Mouse (Mus musculus): Measurements from ENCODE around the gene Gm26920. TPM values are rescaled to one million over a fixed set of nuclear protein-coding genes. Genes with fewer than 3 reads are reported as not detected.

Gm26920 gene
- polyA plus RNA-seq, 1 experiment from 2014 or later: 0.32 TPM

DNA sequence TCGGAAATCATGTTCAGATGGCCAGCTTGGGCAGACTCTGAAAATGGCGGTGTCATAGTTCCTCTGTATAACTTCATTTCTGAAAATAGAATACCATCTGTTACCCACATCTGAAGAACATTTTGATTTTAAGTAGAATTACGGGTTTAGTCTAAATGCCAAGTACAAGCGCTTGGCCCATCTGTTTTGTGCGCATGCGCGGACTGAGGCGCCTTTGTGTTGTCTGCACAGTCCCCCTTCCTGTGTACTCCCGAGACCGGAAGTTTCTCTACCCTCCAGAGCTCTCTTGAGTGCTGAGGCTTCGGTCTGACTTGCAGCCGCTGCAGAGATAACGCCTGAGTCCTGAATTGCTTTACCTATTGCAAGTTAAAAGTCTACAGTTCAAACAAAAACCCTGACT lies 9.1 kb upstream of the Gm26920 start:
- H3K36me3 ChIP-seq (ENCODE audit: control insufficient read depth, insufficient read depth, low read length): peaks cover 39% of the 10 kb centered on the region

DNA sequence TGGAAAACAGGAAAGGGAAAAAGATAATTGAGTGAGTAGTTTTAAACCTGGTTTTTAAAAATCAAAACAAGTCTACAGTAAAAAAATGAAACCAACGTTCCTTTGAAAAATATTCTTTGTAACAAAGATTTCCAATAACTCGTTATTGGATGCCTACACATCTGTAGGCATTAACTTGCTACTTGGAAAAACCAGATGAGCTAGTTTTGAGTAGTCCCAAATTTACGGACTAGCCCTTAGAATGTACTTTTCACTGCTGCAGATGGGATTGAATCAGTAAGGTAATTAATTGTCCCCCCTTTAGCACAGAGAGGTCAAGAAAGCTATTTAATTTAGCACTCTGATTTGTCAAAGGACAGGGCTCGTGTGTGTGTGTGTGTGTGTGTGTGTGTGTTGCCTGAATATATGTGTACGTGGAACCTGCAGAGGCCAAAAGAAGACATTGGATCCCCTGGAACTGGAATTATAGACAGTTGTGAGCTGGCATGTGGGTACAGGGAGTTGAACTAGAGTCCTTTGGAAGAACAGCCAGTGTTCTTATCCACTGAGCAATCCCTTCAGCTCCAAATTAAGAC lies 5.4 kb upstream of the Gm26920 start:
- DNase-seq (ENCODE audit: low spot score): no peak
- Histone ChIP-seq H3K36me3 (ENCODE audit: control insufficient read depth, insufficient read depth, low read length) (peaks cover 11% of the 10 kb centered on the region; the same call in 1 of the 2 replicates), H3K27me3 (replicated peaks; ENCODE audit: control insufficient read depth, insufficient read depth, low read length) (no peaks in the 10 kb centered on the region), H3K27ac (ENCODE audit: low read depth, low read length) (no peak overlapping the region), H3K4me3 (ENCODE audit: low read depth, low read length) (peak overlapping the region; percentile 59), H3K4me2 (peak overlapping the region; percentile 81), H3K9me3 (ENCODE audit: control insufficient read depth, low read length) (no peaks in the 10 kb centered on the region), H3K4me1 (replicated peaks; ENCODE audit: control insufficient read depth, insufficient read depth, low read length) (peaks cover 20% of the 10 kb centered on the region), H3K9ac (ENCODE audit: low read depth, low read length) (peak overlapping the region; percentile 60)
- WGBS: 16% methylated on average over 5 of the region's 5 CpGs
- ATAC-seq (replicated peaks; ENCODE audit: low FRiP score): no peak

More for the DNA sequence above, 9.1 kb upstream of the Gm26920 start:
- H3K4me2 ChIP-seq: no peak overlapping the region
- peaks cover 7% of the 10 kb centered on the region; the same call in 1 of the 2 replicates for H3K9me3 ChIP-seq (ENCODE audit: control insufficient read depth, low read length)
- WGBS: 87% methylated on average over 13 of the region's 13 CpGs
- no peak overlapping the region for H3K9ac ChIP-seq (ENCODE audit: low read depth, low read length)
- peaks cover 14% of the 10 kb centered on the region for H3K4me1 ChIP-seq (replicated peaks; ENCODE audit: control insufficient read depth, insufficient read depth, low read length)
- DNase-seq (ENCODE audit: low spot score): no peak
- no peak for ATAC-seq (replicated peaks; ENCODE audit: low FRiP score)
- H3K27ac ChIP-seq (ENCODE audit: low read depth, low read length): no peak overlapping the region
- H3K27me3 ChIP-seq (replicated peaks; ENCODE audit: control insufficient read depth, insufficient read depth, low read length): no peaks in the 10 kb centered on the region
- H3K4me3 ChIP-seq (ENCODE audit: low read depth, low read length): no peak overlapping the region

DNA sequence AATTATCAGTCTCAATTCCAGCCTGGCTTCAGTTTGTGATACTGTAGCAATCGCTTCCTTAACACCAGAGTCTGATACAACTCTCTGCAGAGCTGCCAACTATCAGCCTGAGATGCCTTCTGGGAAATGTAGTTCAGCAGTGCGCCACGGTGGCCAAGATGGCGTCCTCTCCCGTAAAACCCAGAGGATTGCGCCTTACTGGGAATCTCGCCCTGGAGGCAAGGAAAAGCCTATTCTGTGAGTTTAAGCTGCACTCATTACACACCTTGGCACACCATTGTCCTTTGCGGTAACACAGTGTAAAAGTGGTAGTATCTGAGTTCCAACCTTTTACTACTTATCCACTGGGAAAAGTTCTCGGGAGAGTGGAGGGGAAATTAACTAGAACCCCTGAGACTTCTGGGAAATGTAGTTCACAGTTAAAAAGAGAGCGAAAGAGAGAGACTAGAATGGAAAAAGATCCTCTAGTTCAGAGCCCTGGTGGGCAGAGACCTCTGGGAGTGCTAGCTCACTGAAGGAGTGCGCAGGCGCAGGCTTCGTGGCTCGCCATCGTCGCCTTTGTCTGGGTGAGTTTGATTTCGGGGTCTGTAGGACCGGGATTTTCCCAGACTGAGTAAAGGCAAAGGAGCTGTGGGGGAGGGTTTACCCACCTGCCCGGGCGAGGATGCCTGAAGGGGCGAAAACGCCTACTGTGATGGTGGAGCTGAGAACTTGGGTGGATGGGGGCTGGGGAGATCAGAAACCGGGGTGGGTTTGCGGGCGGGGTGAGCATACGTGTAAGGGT lies 4.6 kb upstream of the Gm26920 start, which contains the start of gene Zfp260:
Gene Zfp260, plus strand, starts transcription at position 132 of the 784 bp plus-strand sequence.
- Histone ChIP-seq H3K27me3 (replicated peaks; ENCODE audit: control insufficient read depth, insufficient read depth, low read length) (no peaks in the 10 kb centered on the region), H3K9me3 (ENCODE audit: control insufficient read depth, low read length) (no peaks in the 10 kb centered on the region), H3K4me2 (peak within 1 kb of the TSS; percentile 81), H3K4me3 (ENCODE audit: low read depth, low read length) (peak within 1 kb of the TSS; percentile 59), H3K4me1 (replicated peaks; ENCODE audit: control insufficient read depth, insufficient read depth, low read length) (peaks cover 20% of the 10 kb centered on the region), H3K36me3 (ENCODE audit: control insufficient read depth, insufficient read depth, low read length) (peaks cover 7% of the 10 kb centered on the region; the same call in 1 of the 2 replicates), H3K9ac (ENCODE audit: low read depth, low read length) (peak within 1 kb of the TSS; percentile 60), H3K27ac (ENCODE audit: low read depth, low read length) (peak within 1 kb of the TSS; percentile 76)
- under 1% methylated on average over 26 of the region's 26 CpGs for WGBS
- DNase-seq (ENCODE audit: low spot score) (peak; percentile 85), ATAC-seq (replicated peaks; ENCODE audit: low FRiP score) (peak; percentile 69)

DNA sequence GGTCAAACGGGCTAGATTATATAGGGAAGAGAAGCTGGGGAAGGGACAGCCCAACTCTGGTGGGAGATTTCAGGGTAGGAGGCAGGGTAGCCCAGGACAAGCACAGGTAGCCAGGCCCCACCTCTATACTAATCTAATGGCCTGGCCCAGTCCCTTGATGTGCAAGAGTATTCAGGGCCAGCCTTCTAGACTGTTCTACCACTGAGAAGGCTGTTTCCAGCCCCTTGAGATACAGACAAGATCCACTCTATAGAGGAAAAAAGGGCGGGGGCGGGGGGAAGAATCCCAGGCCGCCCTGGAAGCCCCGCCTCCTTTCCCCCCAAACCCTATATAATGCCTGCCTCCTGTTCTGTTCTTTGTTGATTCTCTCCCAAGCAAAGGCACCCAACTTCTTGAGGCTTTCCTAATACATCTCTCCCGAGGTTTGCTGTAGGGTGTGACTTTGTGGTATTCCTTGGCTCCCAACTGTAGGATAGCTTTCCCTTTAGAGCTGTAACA lies 3.8 kb upstream of the Gm26920 start:
- Histone ChIP-seq H3K4me2 (peak overlapping the region; percentile 81), H3K27me3 (replicated peaks; ENCODE audit: control insufficient read depth, insufficient read depth, low read length) (no peaks in the 10 kb centered on the region), H3K4me1 (replicated peaks; ENCODE audit: control insufficient read depth, insufficient read depth, low read length) (peaks cover 26% of the 10 kb centered on the region), H3K36me3 (ENCODE audit: control insufficient read depth, insufficient read depth, low read length) (peaks cover 4% of the 10 kb centered on the region; the same call in 1 of the 2 replicates), H3K4me3 (ENCODE audit: low read depth, low read length) (peak overlapping the region; percentile 59), H3K27ac (ENCODE audit: low read depth, low read length) (no peak overlapping the region), H3K9me3 (ENCODE audit: control insufficient read depth, low read length) (no peaks in the 10 kb centered on the region), H3K9ac (ENCODE audit: low read depth, low read length) (peak overlapping the region; percentile 55)
- no peak for ATAC-seq (replicated peaks; ENCODE audit: low FRiP score)
- no peak for DNase-seq (ENCODE audit: low spot score)
- WGBS: 69% methylated on average over 6 of the region's 6 CpGs

DNA sequence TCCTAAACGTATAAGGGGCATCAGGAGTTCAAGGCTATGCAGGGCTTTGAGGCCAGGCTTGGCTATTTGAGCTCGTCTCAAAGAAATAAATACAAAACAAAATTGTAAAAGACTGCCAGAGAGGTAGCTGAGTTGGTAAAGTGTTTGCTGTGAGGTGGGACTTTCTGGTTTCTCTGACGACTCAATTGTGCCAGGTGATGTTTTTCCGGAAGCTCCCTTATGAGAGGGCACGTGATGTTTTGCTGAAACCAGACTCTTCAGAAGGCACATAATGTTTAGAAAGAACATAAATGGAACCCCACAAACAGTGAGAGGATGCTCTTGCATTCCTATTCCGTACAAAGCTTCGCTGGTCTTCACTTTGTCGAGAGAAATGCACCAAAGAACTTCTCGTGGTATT lies 2.5 kb upstream of the Gm26920 start:
- no peak overlapping the region for H3K9ac ChIP-seq (ENCODE audit: low read depth, low read length)
- no peak overlapping the region for H3K4me2 ChIP-seq
- H3K36me3 ChIP-seq (ENCODE audit: control insufficient read depth, insufficient read depth, low read length): no peaks in the 10 kb centered on the region
- ATAC-seq (replicated peaks; ENCODE audit: low FRiP score) (no peak), DNase-seq (ENCODE audit: low spot score) (no peak)
- 79% methylated on average over 9 of the region's 9 CpGs for WGBS
- H3K27me3 ChIP-seq (replicated peaks; ENCODE audit: control insufficient read depth, insufficient read depth, low read length): no peaks in the 10 kb centered on the region
- H3K4me1 ChIP-seq (replicated peaks; ENCODE audit: control insufficient read depth, insufficient read depth, low read length): peaks cover 26% of the 10 kb centered on the region
- no peaks in the 10 kb centered on the region for H3K9me3 ChIP-seq (ENCODE audit: control insufficient read depth, low read length)
- H3K4me3 ChIP-seq (ENCODE audit: low read depth, low read length): no peak overlapping the region
- H3K27ac ChIP-seq (ENCODE audit: low read depth, low read length): no peak overlapping the region

DNA sequence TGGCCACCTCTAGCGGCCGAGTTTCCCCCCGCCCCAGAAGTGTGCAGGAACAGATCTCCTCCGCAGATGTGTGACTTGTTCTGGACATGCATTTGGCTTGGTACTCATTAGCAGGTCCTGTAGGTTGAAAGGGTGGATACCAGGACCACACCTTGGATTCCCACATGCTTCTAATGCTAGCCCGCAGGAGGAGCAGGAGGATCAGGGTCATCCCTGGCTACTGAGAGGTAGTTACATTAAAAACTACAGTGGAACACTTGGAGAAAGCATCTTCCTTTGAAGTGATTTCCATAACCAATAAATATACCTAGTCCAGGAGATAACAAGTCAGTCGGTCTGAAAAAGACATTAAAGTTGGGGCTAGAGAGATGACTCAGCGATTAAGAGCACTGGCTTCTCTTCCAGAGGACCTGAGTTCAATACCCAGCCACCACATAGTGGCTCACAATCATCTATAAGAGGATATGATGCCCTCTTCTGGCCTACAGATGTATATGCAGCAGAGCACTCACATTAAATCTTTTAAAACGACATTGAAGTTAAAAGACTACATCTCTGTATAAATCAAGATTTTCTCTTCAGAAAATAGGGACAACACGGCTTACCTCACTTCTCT lies 868 bp upstream of the Gm26920 start:
- Histone ChIP-seq H3K27me3 (replicated peaks; ENCODE audit: control insufficient read depth, insufficient read depth, low read length) (no peaks in the 10 kb centered on the region), H3K4me3 (ENCODE audit: low read depth, low read length) (peak overlapping the region; percentile 71), H3K9ac (ENCODE audit: low read depth, low read length) (peak overlapping the region; percentile 27), H3K27ac (ENCODE audit: low read depth, low read length) (peak overlapping the region; percentile 71; the same call in 1 of the 2 replicates), H3K4me2 (peak overlapping the region; percentile 87), H3K9me3 (ENCODE audit: control insufficient read depth, low read length) (no peaks in the 10 kb centered on the region), H3K4me1 (replicated peaks; ENCODE audit: control insufficient read depth, insufficient read depth, low read length) (peaks cover 19% of the 10 kb centered on the region; the same call in 1 of the 2 replicates), H3K36me3 (ENCODE audit: control insufficient read depth, insufficient read depth, low read length) (peaks cover 5% of the 10 kb centered on the region; the same call in 1 of the 2 replicates)
- ATAC-seq (replicated peaks; ENCODE audit: low FRiP score): no peak
- 5% methylated on average over 9 of the region's 9 CpGs for WGBS
- DNase-seq (ENCODE audit: low spot score): no peak

DNA sequence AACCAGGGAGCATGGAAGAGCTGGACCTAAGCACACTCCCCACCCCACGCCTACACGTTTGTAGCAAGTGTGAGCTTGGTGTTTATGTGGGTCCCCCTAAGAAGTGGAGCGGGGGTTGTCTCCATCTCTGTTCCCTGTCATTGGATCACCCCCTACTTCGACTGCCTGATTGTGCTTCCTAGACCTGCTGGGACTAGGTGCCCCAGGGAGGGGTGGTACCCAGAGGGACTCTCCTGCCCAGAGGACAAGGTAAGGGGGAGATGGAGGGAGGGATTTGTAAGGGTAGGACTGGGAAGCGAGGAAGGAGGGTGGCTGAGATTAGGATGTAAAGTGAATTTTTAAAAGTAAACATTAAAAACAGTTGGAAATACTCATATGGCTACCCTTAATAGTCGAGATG lies 805 bp downstream of the Gm26920 start:
- Histone ChIP-seq H3K9me3 (ENCODE audit: control insufficient read depth, low read length) (no peaks in the 10 kb centered on the region), H3K4me1 (replicated peaks; ENCODE audit: control insufficient read depth, insufficient read depth, low read length) (peaks cover 15% of the 10 kb centered on the region; the same call in 1 of the 2 replicates), H3K27ac (ENCODE audit: low read depth, low read length) (no peak overlapping the region), H3K36me3 (ENCODE audit: control insufficient read depth, insufficient read depth, low read length) (peaks cover 13% of the 10 kb centered on the region), H3K9ac (ENCODE audit: low read depth, low read length) (peak overlapping the region; percentile 77), H3K27me3 (replicated peaks; ENCODE audit: control insufficient read depth, insufficient read depth, low read length) (no peaks in the 10 kb centered on the region), H3K4me3 (ENCODE audit: low read depth, low read length) (peak overlapping the region; percentile 71), H3K4me2 (peak overlapping the region; percentile 87)
- no peak for DNase-seq (ENCODE audit: low spot score)
- 22% methylated on average over 6 of the region's 6 CpGs for WGBS
- no peak for ATAC-seq (replicated peaks; ENCODE audit: low FRiP score)

DNA sequence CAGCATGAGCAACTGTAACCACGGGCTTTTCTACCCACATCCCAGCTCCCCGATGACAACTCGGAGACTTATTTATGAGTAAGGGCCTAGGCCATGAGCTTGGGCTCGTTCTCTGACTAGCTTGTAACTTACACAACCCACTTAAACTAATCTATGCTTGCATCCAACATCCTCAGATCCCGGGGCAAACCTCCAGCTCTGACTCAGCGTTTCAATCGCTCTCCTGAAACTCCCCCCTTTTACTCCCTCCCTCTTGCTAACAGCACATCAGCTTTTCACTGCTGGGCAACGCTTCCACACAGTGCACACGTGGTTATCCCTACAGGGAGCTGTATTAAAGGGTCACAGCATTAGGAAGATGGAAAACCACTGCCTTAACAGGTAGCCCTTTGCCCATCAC lies 3.7 kb downstream of the Gm26920 start:
- H3K27ac ChIP-seq (ENCODE audit: low read depth, low read length): no peak overlapping the region
- DNase-seq (ENCODE audit: low spot score) (no peak), ATAC-seq (replicated peaks; ENCODE audit: low FRiP score) (no peak)
- no peaks in the 10 kb centered on the region for H3K27me3 ChIP-seq (replicated peaks; ENCODE audit: control insufficient read depth, insufficient read depth, low read length)
- peaks cover 9% of the 10 kb centered on the region; the same call in 1 of the 2 replicates for H3K4me1 ChIP-seq (replicated peaks; ENCODE audit: control insufficient read depth, insufficient read depth, low read length)
- WGBS: 88% methylated on average over 9 of the region's 9 CpGs
- peaks cover 15% of the 10 kb centered on the region for H3K36me3 ChIP-seq (ENCODE audit: control insufficient read depth, insufficient read depth, low read length)
- H3K9me3 ChIP-seq (ENCODE audit: control insufficient read depth, low read length): no peaks in the 10 kb centered on the region
- H3K9ac ChIP-seq (ENCODE audit: low read depth, low read length): no peak overlapping the region
- H3K4me3 ChIP-seq (ENCODE audit: low read depth, low read length): no peak overlapping the region
- no peak overlapping the region for H3K4me2 ChIP-seq

All from liver, embryonic 11.5 days (tissue).